Mouse (Mus musculus): ENCODE measurements around the gene 1700029I15Rik.
"Not testable (repeated sequence)": the region's sequence is repeated elsewhere in the genome, so short reads cannot be mapped to it uniquely, and the experiment has no call there.

The 1700029I15Rik gene

DNA sequence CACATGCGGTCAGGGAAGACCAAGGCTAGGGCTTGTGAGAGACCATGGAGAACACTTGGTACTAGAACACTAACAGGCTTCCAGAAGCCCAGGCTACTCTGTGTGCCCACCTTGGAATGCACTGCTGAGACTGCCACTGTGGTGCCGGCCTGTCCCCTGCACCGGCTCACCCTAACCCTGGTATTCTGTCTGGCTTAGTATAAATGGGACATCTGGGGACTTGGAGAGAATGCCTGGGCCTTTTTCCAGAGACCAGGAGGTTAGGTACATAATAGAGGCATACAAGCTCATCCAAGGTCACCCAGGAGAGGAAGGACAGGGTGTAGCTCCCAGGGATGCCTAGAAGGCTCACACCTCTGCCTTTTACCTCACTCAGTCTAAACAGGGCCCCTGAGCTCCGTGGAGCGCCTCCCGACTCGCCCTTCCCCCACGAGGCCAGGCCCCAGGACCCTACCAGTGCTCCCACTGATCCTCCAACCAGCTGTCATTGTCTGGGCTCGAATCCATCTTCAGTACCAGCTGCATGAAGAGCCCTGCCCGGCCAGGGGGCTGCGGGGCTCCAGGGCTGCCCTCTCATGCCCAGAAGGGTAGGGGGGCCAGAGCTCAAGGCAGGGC is 9.5 kb downstream of the 1700029I15Rik start:
- ATAC-seq (ENCODE audit: low TSS enrichment) = no peak

DNA sequence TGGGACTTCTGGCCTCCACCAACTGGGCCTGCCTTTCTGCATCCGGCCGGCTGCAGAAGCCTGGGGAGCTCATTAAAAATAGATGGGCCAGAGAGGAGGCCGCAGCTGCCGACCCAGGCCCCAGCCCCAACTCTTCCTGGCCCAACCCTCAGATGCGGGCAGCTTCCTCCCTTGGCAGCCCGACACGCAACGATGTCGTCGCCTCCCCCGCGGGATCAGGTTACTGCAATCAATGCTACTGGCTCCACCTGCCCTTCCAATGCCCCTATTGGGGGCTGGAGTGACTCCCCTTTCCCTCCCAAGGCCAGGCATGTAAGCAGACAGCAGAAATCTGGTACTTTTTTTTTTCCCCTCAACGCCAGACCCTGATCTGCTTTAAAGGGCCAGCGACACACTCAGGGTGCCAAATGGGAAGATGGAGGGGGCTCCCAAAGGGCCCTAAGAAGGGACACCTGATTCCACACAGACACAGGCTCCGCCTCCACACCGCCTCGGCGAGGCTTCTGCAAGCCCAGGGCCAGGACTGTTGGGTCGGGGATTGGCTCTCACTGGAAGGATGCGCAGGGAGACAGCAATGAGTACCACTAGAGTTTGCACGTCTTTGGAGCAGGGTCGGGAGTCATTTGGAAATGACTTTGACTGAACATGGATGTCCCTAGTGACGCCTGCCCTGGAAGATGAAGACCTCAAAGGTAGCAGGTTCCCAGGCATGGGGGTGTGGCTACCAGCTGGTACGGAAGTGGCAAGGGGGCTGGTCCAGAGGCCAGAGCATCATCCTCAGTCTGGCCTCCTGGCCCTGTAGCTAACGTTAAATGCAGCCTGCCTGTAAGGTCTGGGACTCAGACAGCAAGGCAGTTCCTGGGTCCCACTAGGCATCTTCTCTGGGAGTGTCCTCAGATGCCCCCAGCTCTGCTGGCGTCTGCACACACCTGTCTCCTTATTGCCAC is 10.3 kb downstream of the 1700029I15Rik start:
- ATAC-seq (ENCODE audit: low TSS enrichment) = no peak

DNA sequence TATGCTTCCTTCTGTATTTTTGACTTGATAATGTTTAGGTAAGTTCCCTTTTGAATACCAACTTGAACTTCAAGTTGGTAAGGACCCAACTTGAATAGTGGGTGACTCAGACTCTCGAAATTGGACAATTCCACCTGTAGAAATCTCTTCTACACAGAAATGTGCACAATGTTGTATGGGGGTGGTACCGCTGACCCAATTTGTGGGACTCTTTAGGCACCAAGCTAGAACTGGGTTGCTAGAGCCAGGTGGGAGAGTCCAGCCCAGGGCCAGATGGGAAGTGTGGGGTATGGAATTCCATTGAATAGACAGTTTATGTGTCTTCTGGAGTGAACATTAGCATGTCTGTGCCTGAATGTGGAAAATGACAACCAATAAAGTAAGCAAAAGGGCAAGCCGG is 13.2 kb downstream of the 1700029I15Rik start:
- peak; percentile 12; the same call in 1 of the 2 replicates for ATAC-seq (ENCODE audit: low TSS enrichment)

DNA sequence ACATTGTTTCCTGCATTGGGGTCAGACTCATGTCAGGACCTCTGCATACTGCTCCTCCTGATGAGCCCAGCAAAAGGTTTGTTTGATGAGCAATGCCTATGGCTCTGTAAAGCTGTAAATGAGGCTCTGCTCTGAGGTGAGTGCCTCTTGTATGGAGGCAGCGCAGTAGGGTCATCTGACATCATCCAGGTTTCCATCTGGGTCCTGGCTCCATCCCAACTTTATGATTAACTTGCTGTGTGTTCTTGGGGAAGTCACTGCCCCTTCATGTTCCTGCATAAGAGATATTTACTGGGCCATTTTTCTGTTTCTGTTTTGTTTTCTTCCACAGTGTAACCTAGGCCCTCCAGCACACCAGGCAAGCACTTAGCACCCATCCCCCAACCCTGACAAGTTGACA is 15.1 kb downstream of the 1700029I15Rik start:
- no peak for ATAC-seq (ENCODE audit: low TSS enrichment)

DNA sequence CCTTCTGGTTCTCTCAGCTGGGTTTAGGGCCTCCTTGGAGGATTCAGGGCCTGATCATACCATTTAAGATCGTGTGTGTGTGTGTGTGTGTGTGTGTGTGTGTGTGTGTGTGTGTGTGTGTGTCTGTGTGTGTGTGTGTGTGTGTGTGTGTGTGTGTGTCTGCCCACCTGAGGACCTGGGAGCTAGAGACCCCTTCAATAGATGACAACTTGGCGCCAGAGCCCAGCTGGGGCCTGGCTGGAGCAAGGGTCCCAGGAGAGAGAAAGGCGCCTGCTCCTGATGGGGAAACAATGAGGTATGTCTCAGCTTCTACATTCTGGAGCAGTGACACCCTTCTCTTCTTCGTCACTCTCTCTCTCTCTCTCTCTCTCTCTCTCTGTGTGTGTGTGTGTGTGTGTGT is 17.5 kb downstream of the 1700029I15Rik start:
- not testable (repeated sequence) for ATAC-seq (ENCODE audit: low TSS enrichment)

DNA sequence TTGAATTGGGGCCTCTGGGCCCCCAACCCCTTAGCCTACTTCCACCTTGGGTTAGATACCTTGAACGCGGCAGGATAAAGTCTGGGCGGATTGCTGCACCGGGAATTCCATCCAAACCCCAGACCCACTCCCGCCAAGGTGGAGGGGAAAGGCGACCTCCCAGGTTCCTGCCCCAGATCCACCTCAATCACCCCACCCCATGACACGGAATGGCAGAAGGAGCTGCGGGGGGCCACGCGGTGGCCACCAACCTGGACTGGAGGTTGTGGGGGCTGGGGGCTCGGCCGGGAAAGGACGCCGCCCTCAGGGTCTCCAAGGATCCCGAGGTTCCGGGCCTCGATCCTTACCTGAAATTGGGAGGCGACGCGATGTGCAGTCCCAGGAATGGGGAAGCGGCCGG is 18.3 kb downstream of the 1700029I15Rik start:
- ATAC-seq (ENCODE audit: low TSS enrichment) = no peak

DNA sequence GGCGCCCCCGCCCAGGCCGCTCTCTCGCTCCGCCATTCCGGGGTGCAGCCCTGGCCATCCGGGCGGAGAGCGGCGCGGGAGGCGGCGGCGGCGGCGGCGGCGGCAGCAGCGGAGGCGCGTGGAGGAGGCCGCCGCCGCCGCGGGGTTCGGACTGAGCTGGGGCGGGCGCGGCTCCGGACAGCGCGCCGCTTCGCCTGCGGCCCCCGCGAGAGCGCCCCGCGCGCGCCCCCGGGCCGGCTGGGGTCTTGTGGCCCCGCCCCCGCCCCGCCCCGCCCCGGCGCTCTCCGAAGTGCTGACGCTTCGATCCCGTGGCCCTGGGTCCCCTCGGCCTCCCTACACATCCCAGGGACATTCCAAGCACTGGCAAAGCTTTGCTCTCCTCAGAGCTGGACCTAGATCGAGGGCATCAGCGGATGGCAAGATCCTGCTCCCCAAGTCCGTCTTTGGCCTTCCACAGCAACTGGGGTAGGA is 18.8 kb downstream of the 1700029I15Rik start, which contains the start of gene Mapk8ip1:
Mapk8ip1 (minus strand) TSS at position 173 of the 471 bp plus-strand sequence.
- ATAC-seq (ENCODE audit: low TSS enrichment) = peak; percentile 12; the same call in 1 of the 2 replicates

DNA sequence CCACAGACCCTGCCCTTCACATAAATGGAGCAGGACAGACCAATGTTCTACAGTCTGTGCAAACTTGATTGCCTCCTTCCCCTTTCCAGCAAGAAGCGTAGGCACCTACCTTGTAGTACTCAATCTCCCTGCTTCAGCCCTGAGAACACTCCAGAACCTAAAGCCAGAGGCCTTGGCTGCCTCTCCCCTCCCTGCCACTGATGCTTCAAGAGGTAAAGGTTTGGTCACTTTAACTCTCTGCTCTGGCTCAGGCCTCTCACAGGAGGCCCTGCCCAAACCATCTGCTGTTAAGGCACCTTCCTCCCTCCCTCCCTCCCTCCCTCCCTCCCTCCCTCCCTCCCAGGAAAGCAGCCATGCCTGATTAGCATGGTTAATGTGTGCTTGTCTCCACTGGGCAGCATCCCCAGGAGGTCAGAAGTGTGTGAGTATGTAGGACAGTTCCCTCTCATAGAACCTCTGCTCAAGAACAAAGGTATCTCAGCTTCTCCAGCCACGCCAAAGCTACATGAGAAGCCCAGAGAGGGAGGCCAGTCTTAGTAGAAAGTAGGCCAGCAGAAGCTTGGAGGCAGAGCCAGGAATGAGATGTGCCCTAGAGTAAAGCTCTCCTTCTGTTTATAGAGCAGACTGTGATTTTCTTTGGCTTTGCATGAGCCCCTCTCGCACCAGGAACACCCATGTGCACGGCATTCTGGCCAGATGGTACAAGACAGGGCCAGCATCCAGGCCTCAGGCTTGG is 20.4 kb downstream of the 1700029I15Rik start:
- ATAC-seq (ENCODE audit: low TSS enrichment) = peak; percentile 62

DNA sequence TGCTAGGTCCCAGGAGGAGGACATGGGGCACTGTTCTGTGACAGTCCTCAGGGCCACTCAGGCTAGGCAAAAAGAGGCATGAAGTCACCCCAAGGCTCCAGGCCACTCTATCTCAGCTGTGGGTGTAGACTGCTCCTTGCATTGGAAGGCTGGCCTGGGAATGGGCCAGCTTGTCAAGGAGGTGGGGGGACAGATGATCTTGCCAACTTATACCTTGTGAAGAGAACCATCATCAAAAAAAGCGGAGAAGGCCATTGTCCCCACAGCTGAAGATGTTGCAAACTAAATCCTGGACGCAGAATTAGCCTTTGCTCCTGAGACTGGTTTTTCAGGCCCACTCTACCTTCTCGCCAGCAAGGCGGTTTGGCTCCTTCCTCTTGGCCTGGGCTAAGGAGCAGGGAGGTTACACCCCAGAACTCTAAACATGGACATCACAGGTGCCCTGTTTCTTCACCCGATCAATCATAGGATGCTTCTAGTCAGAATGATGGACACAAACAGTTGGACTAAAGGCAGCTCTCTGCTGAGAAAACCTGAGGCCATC is 21.5 kb downstream of the 1700029I15Rik start:
- ATAC-seq (ENCODE audit: low TSS enrichment) = no peak

DNA sequence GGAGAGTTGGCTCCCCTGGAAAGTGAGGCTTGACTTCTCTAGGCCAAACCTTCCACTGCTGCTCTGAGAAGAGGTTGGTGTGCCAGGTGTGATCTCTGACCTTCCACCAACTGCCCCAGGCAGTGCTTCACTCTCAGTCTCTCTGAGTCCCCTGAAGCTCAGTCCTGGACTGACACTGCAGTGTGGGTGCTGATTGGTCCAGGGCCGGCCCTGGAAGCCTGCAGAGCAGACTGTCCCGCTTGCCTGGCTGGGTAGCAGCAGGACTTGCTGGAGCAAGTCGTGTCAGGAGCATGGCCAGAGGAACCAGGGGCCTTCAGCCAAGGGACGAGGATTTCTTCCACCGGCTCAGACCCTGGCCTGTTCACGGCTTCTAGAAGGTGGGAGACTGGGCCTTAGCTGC is 22.4 kb downstream of the 1700029I15Rik start:
- no peak for ATAC-seq (ENCODE audit: low TSS enrichment)

DNA sequence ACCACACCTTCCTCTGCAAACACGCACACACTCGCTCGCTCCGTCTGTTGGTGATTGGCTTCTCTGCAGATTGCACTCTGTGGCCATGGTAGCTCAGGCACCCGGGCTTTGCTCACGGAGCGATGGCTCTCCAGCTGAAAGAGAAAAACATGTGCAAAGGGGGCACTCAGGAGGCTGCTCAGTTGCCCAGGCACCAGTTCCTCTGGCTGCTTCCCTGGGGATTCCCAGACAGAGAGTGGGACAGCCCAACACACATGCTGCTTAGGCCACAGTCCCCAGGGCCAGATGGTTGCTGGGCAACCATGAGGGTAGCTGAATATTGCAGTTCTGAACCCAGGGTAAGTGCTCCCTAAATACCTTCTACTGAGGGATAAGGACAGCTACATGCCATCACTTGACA is 23.3 kb downstream of the 1700029I15Rik start:
- ATAC-seq (ENCODE audit: low TSS enrichment) = no peak

DNA sequence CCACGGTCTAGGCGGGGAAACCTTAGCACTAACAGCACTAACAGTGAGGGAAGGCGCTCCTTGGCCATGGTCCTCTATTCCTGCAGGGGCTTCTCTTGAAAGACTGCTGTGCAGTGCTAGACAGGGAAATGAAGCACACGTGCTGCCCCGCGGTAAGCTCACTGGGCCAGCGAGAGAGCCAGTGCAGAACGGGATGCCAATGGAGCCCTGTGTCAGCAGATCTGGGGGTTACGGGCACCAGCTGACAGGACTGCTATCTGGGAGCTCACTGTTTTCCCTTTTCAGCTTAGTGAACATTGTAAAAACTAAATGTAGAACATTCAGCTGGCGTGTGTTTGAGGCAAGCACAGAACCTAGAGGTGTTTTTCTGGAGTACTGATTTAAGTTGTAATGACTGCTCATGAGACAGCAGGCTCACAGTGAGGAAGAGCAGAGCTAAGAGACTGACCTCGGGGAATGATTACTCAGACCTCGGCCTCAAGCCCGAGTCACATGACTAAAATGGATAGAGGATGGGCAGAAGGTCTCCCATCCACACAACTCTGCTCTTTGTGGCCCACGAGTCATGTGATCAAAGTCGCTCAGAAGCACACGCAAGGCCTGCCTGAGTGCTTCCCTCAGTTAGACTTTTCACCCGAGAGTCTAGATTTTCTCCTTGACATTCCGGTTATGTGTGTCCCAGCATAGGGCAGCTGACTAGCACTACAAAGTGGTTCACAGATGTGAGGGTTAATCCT is 26.1 kb downstream of the 1700029I15Rik start:
- 0 out of 2 replicates have a peak, but pooled peaks have one; percentile 7 for ATAC-seq (ENCODE audit: low TSS enrichment)

DNA sequence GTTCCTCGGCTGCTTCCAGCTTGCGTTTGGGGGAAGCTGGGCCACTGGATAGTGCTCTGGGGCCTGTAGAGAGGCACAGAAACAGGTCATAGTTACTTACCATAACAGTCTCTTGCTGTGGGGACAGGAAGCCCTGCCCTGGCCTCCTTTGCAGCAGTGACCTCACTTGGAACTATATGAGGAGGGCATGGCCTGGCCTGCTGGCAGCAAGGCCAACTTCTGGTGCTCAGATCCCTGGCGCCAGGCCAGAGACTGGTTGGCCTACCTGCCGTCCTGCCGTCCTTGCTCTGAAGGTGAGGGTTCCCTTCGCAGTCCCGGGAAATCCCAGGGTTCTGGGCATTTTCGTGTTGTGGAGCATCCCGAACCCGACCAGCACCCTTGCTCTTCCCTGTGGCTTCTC is 29.4 kb downstream of the 1700029I15Rik start:
- ATAC-seq (ENCODE audit: low TSS enrichment) = no peak

DNA sequence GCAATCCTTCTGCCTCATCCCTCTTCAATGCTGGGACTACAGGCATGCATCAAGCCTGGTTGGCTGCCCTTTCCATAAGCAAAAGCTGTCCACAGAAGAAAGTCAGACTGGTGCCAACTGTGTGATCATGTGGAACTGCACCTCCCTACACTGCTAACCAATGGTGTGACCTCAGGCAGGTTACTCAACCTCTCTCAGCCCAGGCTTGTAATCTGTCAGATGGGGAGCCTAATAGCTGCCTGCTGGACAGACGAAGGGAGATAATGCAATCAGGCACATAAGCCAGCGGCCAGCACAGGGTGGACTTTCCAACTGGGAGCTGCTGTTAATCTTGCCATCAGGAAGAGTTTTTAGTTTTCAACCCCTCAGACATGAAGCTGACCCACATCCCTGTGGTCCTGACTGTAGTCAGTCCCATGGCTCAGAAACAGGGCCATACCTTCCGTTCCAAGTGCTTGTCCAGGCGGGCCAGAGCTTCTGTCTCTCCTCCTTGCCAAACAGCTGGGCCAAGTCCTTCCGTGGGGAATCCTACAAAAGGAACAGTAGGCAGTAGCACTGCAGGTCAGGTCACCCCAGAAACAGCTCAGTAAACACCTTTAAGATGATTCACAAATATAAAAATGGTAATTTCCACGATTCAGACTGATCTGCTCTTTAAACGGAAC is 39.5 kb downstream of the 1700029I15Rik start:
- no peak for ATAC-seq (ENCODE audit: low TSS enrichment)

DNA sequence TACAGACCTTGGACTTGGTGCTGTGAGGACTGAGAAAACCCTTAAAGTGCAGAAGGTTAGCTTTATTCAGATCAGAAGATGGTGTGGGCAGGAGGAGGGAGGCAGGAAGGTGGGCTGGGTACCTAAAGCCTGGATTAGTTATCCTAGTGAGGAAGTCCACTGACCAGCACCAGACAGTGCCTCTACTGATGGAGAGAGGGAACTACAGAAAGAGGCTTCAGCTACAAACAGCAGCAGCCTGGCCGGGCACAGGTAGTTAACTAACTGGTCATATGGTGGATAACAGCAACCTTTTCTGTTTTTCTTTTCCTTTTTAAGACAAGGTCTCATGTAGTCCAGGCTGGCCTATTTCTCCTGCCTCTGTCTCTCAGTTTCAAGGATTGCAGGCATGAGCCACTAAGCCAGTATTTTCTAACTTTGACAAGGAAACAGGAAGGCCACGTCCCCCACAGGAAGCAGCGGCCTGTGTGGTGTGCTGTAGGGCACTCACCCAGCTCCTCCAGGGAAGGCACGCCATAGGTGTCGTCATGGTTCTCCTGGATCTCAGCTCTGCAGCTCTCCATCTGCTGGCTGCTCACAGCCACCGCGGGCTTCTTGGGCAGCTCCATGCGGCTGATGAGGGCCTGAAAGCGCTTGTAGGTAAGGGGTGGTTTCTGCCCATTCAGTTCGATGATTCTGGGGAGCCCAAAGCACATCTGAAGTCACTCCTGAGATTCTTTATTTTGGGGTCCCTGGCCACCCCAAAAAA is 40.2 kb downstream of the 1700029I15Rik start:
- ATAC-seq (ENCODE audit: low TSS enrichment) = peak; percentile 29; the same call in 1 of the 2 replicates

DNA sequence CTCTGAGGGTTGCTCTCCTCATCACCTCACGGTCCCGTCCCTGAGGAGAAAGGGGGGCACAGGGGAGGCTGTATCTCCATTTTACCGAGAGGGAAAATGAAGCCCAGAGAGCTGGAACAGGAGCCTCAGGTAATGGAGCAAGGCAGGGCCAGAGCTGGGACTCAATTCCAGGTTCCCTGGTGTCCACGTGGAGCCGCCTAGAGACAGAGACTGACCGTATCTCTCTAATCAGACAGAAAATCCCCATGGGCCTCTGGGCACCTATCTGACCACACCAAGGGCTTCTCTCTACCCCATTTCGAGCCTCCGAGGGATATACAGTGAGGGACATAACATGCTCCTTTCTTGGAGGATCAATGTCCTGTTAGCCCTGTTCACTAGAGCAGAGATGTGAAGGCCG is 40.8 kb downstream of the 1700029I15Rik start:
- ATAC-seq (ENCODE audit: low TSS enrichment) = no peak

DNA sequence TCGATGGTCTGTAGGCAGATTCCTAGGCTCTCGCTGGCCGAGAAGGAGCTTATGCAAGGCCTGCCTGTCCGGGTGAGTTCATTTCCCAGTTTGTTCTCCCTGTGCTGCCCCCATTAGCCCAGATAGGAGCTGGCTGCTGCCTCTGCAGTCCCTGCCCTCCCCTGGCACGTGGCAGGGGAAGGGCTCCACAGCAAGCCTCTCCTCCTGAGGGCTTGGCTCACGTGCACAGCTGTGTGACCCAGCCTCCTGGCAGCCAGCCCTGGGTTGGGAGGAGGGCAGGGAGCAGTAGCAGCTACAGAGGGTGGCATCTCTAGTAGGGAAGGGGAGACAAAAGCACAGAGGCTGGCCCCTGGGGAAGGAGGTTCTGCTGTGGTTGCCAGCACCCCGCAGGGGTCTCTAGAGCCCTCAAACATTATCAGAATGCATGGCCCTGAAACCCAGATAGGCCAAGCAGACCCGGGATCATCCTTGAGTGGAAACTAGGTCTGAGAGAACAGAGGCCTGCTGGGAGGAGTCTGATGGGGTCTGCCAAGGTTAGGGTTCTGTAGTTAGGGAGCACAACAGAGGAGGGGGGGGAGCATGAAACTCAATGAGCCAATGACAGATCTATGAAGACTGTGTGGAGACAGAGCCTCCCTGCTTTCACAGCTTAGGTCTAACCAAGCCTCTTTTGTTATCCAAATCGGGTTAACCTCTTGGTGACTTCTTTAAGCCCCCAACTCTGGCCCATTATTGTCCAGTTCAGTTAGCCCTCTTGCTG is 41.5 kb downstream of the 1700029I15Rik start:
- ATAC-seq (ENCODE audit: low TSS enrichment) = peak; percentile 21

DNA sequence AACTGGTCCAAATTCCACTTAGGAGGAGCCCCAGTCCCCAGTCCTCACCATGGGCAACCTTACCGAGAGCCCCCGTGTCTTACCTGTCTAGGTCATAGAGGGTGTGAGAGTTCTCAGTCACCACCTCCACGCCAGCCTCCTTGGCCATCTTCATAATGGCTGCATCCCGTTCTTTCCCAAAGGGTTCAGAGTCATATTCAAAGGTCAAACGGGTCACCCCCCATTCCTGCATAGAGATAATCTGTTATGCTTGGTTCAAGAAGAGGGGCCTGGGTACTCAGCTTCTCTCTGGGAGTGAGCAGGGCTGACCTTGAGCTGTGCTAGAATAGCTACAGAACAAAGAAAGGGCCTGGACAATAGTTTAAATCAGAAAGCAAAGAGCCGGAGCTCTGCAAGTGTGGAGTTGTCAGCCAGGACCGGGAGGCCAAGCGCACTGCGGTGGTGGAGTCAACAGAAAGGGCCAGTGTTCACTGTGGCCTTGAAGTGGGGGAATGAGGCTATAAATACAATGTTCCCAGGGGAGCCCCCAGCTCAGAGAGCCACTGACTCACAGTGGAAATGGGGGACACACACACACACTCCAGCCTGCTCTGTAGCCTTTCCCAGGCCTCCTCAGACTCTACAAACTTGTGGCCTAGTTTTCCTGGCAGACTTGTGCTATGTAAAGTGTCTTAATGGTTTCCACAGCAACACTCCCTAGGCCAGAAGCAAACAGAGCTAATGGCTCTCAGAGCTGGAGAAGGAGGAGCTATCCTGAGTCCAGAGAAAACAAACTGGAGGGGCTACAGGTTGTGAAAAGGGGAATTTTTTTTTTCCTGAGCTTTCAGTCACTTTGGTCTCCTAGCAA is 42.3 kb downstream of the 1700029I15Rik start:
- ATAC-seq (ENCODE audit: low TSS enrichment) = peak; percentile 21

All from frontal cortex, adult (tissue).